Mouse (Mus musculus): ENCODE measurements around the gene Hivep2. TPM values are rescaled to one million over a fixed set of nuclear protein-coding genes. Genes with fewer than 3 reads are reported as not detected.

Hivep2 gene
- total RNA-seq, 2 experiments from 2014 or later, result 250 to 257 TPM

GRCm38 (mm10) chr10:14059581-14059980, 93.7 kb downstream of the Hivep2 start:
- intact Hi-C loops (cut with DNase I), result loop anchor here (5.0 kb wide), 2 partner anchors 92 to 148 kb away; partner anchors contain the start of gene Hivep2
- DNase-seq (ENCODE audit: low spot score in 2 of 2), result no peak

GRCm38 (mm10) chr10:14060302-14060701, 94.4 kb downstream of the Hivep2 start:
- DNase-seq (ENCODE audit: low spot score in 2 of 2), result no peak
- intact Hi-C loops (cut with DNase I), result no loop called here

GRCm38 (mm10) chr10:14063226-14063625, 97.4 kb downstream of the Hivep2 start:
- peak in 1 of 2 experiments; percentile 4 for DNase-seq (ENCODE audit: low spot score in 2 of 2)

GRCm38 (mm10) chr10:14064759-14065395, 99.0 kb downstream of the Hivep2 start:
- DNase-seq (ENCODE audit: low spot score in 2 of 2), result peak in 1 of 2 experiments; percentile 2
- intact Hi-C loops (cut with DNase I), result no loop called here

More at GRCm38 (mm10) chr10:14063226-14063625, 97.4 kb downstream of the Hivep2 start:
- intact Hi-C loops (cut with DNase I), result no loop called here

- intact Hi-C loops (cut with DNase I), result no loop called here
- no peak for DNase-seq (ENCODE audit: low spot score in 2 of 2)
These were observed 101.9 kb downstream of the Hivep2 start for GRCm38 (mm10) chr10:14067802-14068201.

GRCm38 (mm10) chr10:14070498-14071079, 104.7 kb downstream of the Hivep2 start:
- intact Hi-C loops (cut with DNase I), result no loop called here
- no peak for DNase-seq (ENCODE audit: low spot score in 2 of 2)

- no peak for DNase-seq (ENCODE audit: low spot score in 2 of 2)
- intact Hi-C loops (cut with DNase I), result no loop called here
These were observed 106.6 kb downstream of the Hivep2 start for GRCm38 (mm10) chr10:14072504-14072903.

GRCm38 (mm10) chr10:14075767-14076166, 109.9 kb downstream of the Hivep2 start:
- no peak for DNase-seq (ENCODE audit: low spot score in 2 of 2)
- intact Hi-C loops (cut with DNase I), result no loop called here

- DNase-seq (ENCODE audit: low spot score in 2 of 2), result no peak
- intact Hi-C loops (cut with DNase I), result no loop called here
These were observed 111.0 kb downstream of the Hivep2 start for GRCm38 (mm10) chr10:14076880-14077279.

- DNase-seq (ENCODE audit: low spot score in 2 of 2), result no peak
- intact Hi-C loops (cut with DNase I), result no loop called here
These were observed 115.0 kb downstream of the Hivep2 start for GRCm38 (mm10) chr10:14080830-14081229.

- intact Hi-C loops (cut with DNase I), result no loop called here
These were observed 115.9 kb downstream of the Hivep2 start for GRCm38 (mm10) chr10:14081824-14082223.

GRCm38 (mm10) chr10:14082275-14082674, 116.4 kb downstream of the Hivep2 start:
- intact Hi-C loops (cut with DNase I), result no loop called here
- DNase-seq (ENCODE audit: low spot score in 2 of 2), result no peak

More at GRCm38 (mm10) chr10:14081824-14082223, 115.9 kb downstream of the Hivep2 start:
- DNase-seq (ENCODE audit: low spot score in 2 of 2), result no peak

GRCm38 (mm10) chr10:14085241-14085659, 119.4 kb downstream of the Hivep2 start:
- DNase-seq (ENCODE audit: low spot score in 2 of 2), result no peak
- intact Hi-C loops (cut with DNase I), result no loop called here

- no peak for DNase-seq (ENCODE audit: low spot score in 2 of 2)
- intact Hi-C loops (cut with DNase I), result no loop called here
These were observed 120.1 kb downstream of the Hivep2 start for GRCm38 (mm10) chr10:14085882-14086515.

- no peak for DNase-seq (ENCODE audit: low spot score in 2 of 2)
- intact Hi-C loops (cut with DNase I), result no loop called here
These were observed 121.4 kb downstream of the Hivep2 start for GRCm38 (mm10) chr10:14087316-14087715.

GRCm38 (mm10) chr10:14089488-14089887, 123.6 kb downstream of the Hivep2 start:
- intact Hi-C loops (cut with DNase I), result no loop called here
- no peak for DNase-seq (ENCODE audit: low spot score in 2 of 2)

GRCm38 (mm10) chr10:14094033-14094432, 128.2 kb downstream of the Hivep2 start:
- DNase-seq (ENCODE audit: low spot score in 2 of 2), result no peak
- intact Hi-C loops (cut with DNase I), result no loop called here

GRCm38 (mm10) chr10:14096045-14096444, 130.2 kb downstream of the Hivep2 start:
- no peak for DNase-seq (ENCODE audit: low spot score in 2 of 2)
- intact Hi-C loops (cut with DNase I), result no loop called here

GRCm38 (mm10) chr10:14099182-14099581, 133.3 kb downstream of the Hivep2 start:
- intact Hi-C loops (cut with DNase I), result no loop called here
- DNase-seq (ENCODE audit: low spot score in 2 of 2), result no peak

GRCm38 (mm10) chr10:14100041-14100440, 134.2 kb downstream of the Hivep2 start:
- intact Hi-C loops (cut with DNase I), result loop anchor here (10.0 kb wide), 1 partner anchor 235 kb away; the partner anchor contains the start of gene Aig1
- no peak for DNase-seq (ENCODE audit: low spot score in 2 of 2)

- intact Hi-C loops (cut with DNase I), result loop anchor here (10.0 kb wide), 1 partner anchor 236 kb away; the partner anchor contains the start of gene Aig1
- DNase-seq (ENCODE audit: low spot score in 2 of 2), result no peak
These were observed 135.0 kb downstream of the Hivep2 start for GRCm38 (mm10) chr10:14100847-14101246.
